Mouse (Mus musculus): ENCODE measurements around the gene Tomm6.

The Tomm6 gene

GRCm38 (mm10) chr17:47688344-47688607, at the start of gene Tomm6:
Gene Tomm6, minus strand, starts transcription at chr17:47688386.
- DNase-seq = no peak

- DNase-seq = peak; percentile 92
Measured at GRCm38 (mm10) chr17:47737271-47738065, 49.3 kb upstream of the Tomm6 start.

- peak; percentile 95 for DNase-seq
Measured at GRCm38 (mm10) chr17:47736856-47737255, 48.7 kb upstream of the Tomm6 start, which contains the start of gene Tfeb. Gene Tfeb, plus strand, starts transcription at chr17:47737030.

- no peak for DNase-seq
Measured at GRCm38 (mm10) chr17:47735553-47736100, 47.4 kb upstream of the Tomm6 start.

GRCm38 (mm10) chr17:47730633-47731575, 42.7 kb upstream of the Tomm6 start:
- DNase-seq = no peak

- DNase-seq = no peak
Measured at GRCm38 (mm10) chr17:47726566-47726965, 38.4 kb upstream of the Tomm6 start, which contains the start of gene Pgc. Gene Pgc, plus strand, starts transcription at chr17:47726842.

GRCm38 (mm10) chr17:47721183-47721582, 33.0 kb upstream of the Tomm6 start:
- DNase-seq = no peak

- no peak for DNase-seq
Measured at GRCm38 (mm10) chr17:47715037-47715436, 26.9 kb upstream of the Tomm6 start.

GRCm38 (mm10) chr17:47712889-47713571, 24.8 kb upstream of the Tomm6 start:
- DNase-seq = no peak

- no peak for DNase-seq
Measured at GRCm38 (mm10) chr17:47711883-47712282, 23.7 kb upstream of the Tomm6 start.

GRCm38 (mm10) chr17:47710036-47710435, 21.9 kb upstream of the Tomm6 start:
- no peak for DNase-seq

GRCm38 (mm10) chr17:47708972-47709371, 20.8 kb upstream of the Tomm6 start:
- DNase-seq = no peak

GRCm38 (mm10) chr17:47707961-47708360, 19.8 kb upstream of the Tomm6 start:
- DNase-seq = no peak

- no peak for DNase-seq
Measured at GRCm38 (mm10) chr17:47706196-47706595, 18.0 kb upstream of the Tomm6 start.

GRCm38 (mm10) chr17:47704692-47705091, 16.5 kb upstream of the Tomm6 start:
- DNase-seq = no peak

GRCm38 (mm10) chr17:47703556-47703955, 15.4 kb upstream of the Tomm6 start:
- no peak for DNase-seq

GRCm38 (mm10) chr17:47702548-47703345, 14.6 kb upstream of the Tomm6 start:
- no peak for DNase-seq

GRCm38 (mm10) chr17:47701793-47702192, 13.6 kb upstream of the Tomm6 start:
- no peak for DNase-seq

GRCm38 (mm10) chr17:47699055-47699454, 10.9 kb upstream of the Tomm6 start:
- no peak for DNase-seq

- no peak for DNase-seq
Measured at GRCm38 (mm10) chr17:47698156-47698555, 10.0 kb upstream of the Tomm6 start.

GRCm38 (mm10) chr17:47695337-47695710, 7.1 kb upstream of the Tomm6 start:
- DNase-seq = no peak
